Mouse (Mus musculus) WW6 (cell line): ENCODE measurements at regions not wholly inside any gene's neighbourhood (a gene's known extent, or its start where the extent isn't known, plus 50 kb on each side); places are given as distances from the start of the nearest gene placed in this dataset.

ENCODE experiments used
- DNase-seq: peaks from one replicate; pipeline ENCODE4 v3.0.0-alpha.2; 2013; ENCODE audit warnings: low read depth, low spot score

- no peak for DNase-seq
These were observed 62.1 kb upstream of the Pfn2 start for GRCm38 (mm10) chr3:57910020-57910419.

- DNase-seq: no peak
These were observed 64.1 kb upstream of the Pfn2 start for GRCm38 (mm10) chr3:57911831-57912596.

GRCm38 (mm10) chr3:57912650-57913343 lies 64.9 kb upstream of the Pfn2 start:
- no peak for DNase-seq

GRCm38 (mm10) chr3:57914687-57915086 lies 66.8 kb upstream of the Pfn2 start:
- DNase-seq: no peak

DNA sequence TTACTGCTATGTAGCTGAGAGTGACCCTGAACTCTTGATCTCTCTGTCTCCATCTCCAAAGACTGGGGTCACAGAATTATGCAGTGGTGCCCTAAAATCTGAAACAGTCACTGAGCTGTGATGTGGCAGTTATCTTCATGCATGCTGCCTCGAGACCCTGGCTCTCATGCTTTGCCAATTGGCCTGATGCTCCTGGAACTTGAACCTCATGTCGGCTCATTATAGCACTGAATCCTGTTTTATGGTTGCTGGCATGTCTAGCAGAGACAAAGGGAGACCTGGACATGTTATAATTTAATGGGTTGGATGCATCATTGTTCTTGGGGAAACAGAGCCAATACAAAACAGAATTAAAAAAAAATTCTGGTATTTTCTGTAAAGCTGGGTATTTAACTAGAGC lies 71.0 kb upstream of the Pfn2 start:
- DNase-seq: no peak

GRCm38 (mm10) chr3:57919390-57920089 lies 71.7 kb upstream of the Pfn2 start:
- no peak for DNase-seq

GRCm38 (mm10) chr3:57920090-57920432 lies 72.2 kb upstream of the Pfn2 start:
- DNase-seq: no peak

- DNase-seq: no peak
These were observed 73.4 kb upstream of the Pfn2 start for GRCm38 (mm10) chr3:57921071-57921882.

GRCm38 (mm10) chr3:57923061-57923460 lies 75.2 kb upstream of the Pfn2 start:
- no peak for DNase-seq

- no peak for DNase-seq
These were observed 85.0 kb upstream of the Pfn2 start for GRCm38 (mm10) chr3:57932657-57933539.

GRCm38 (mm10) chr3:57935042-57935610 lies 87.2 kb upstream of the Pfn2 start:
- DNase-seq: no peak

GRCm38 (mm10) chr3:57940504-57941381 lies 92.9 kb upstream of the Pfn2 start:
- no peak for DNase-seq

DNA sequence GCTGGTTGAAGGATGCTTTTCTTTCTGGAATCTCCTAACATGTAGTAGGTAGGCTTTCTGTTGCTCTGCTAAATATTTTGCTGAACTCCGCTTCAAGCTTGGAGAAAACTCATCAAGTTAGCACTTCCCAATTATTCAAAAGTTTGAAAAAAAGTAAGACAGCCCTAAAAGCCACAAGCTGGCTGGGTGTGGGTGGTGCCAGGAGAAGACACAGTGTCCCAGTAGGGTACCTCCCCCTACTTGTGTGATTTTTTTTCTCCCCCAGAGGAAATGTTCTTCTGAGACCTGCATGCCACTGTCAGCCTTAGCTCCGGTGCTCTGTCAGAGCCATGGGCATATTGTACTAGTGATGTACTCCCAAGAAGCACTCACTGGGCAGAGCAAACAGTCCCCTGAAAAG lies 96.8 kb upstream of the Pfn2 start:
- no peak for DNase-seq

DNA sequence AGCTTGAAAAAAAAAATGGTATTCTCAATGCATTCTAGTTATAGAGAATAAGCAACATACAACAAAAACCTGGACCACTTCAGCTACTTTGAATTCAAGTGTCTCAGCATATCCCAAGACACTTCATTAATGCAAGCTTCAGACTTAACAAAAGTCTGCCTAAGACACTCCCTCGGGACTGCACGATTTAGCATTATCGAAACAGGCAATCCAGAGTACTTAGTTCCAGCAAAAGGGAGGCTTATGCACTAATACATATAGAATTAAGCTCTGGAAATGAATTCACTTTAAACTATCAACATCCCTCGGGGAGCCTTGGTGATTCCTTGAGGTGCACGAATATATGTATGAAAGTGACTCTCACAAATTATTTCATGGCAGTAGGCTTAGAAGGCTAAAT lies 97.9 kb upstream of the Pfn2 start:
- no peak for DNase-seq

- no peak for DNase-seq
These were observed 99.5 kb upstream of the Pfn2 start for GRCm38 (mm10) chr3:57947331-57947730.

DNA sequence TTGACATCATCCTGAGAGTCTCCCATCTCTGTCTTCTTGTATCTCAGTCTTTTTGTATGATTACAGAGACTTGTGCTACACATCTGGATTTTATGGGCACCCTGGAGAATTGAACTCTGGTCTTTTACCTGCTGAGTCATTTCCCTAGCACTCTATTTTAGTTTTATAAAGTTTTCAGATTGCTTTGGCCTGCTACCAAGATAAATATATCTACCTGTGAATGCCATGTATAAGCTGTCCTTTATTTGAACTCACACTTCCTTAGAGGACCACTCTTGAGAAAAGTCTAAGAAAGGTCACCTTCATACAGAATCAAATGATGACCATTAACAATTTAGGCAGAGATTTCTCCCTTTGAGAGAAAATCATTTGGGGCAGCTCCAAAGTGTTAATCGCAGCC lies 100.8 kb upstream of the Pfn2 start:
- DNase-seq: no peak

GRCm38 (mm10) chr3:57950431-57951331 lies 102.8 kb upstream of the Pfn2 start:
- no peak for DNase-seq

GRCm38 (mm10) chr3:57951438-57951837 lies 103.6 kb upstream of the Pfn2 start:
- DNase-seq: no peak

DNA sequence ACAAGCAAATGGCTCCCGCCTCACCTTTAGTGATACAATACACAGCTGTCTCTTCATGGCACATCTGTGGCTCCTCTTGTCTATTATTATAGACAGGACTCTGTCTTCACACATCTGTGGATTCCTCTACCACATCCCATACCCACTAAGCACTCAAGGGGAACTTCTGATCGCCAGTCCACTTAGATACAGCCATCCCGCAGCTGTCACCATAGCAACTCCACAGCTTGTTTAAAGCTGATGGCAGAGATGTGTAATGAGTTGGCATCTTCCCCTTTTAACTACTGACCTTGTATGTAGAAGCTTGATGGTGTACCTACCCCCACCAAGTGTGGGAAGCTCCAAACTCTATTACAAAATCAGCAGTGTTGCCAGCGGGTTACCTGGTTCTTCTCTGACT lies 109.5 kb upstream of the Pfn2 start:
- DNase-seq: no peak
